Mouse (Mus musculus) midbrain, embryonic 11.5 days (tissue): ENCODE measurements around the gene Ldb3. TPM values are rescaled to one million over a fixed set of nuclear protein-coding genes. Genes with fewer than 3 reads are reported as not detected.

Source experiments
- ATAC-seq: fragments of 200-750 bp; cut with Nextera tagmentation; 2 replicates; pipeline ENCODE4 v1.8.0; 2017; ENCODE audit warnings: moderate TSS enrichment, moderate library complexity; ENCODE audit not compliant: low FRiP score
- DNase-seq: peaks from one replicate; pipeline ENCODE4 v3.0.0; 2015; ENCODE audit warnings: low spot score; ENCODE audit errors: missing footprints
- H3K27ac ChIP-seq: fragments of 300-500 bp; sonication (generic); 2 replicates; pipeline ENCODE4 v1.5.1; 2014; ENCODE audit warnings: low read depth, low read length
- H3K27me3 ChIP-seq: fragments of 300-500 bp; sonication (generic); 2 replicates; pipeline ENCODE4 v1.6.1; 2014; ENCODE audit warnings: mild to moderate bottlenecking, low read length, moderate library complexity, mixed read lengths; ENCODE audit not compliant: control insufficient read depth, insufficient read depth
- H3K36me3 ChIP-seq: fragments of 300-500 bp; sonication (generic); 2 replicates; pipeline ENCODE4 v1.6.1; 2014; ENCODE audit warnings: mild to moderate bottlenecking, low read length, moderate library complexity, mixed read lengths; ENCODE audit not compliant: control insufficient read depth, insufficient read depth
- H3K4me1 ChIP-seq: fragments of 300-500 bp; sonication (generic); 2 replicates; pipeline ENCODE4 v1.6.1; 2014; ENCODE audit warnings: low read length; ENCODE audit not compliant: control insufficient read depth, insufficient read depth
- H3K4me2 ChIP-seq: fragments of 300-500 bp; sonication (generic); 2 replicates; pipeline ENCODE4 v1.6.1; 2014; ENCODE audit warnings: mild to moderate bottlenecking, moderate library complexity
- H3K4me3 ChIP-seq: fragments of 300-500 bp; sonication (generic); 2 replicates; pipeline ENCODE4 v1.5.1; 2014; ENCODE audit warnings: low read depth, low read length
- H3K9ac ChIP-seq: fragments of 300-500 bp; sonication (generic); 2 replicates; pipeline ENCODE4 v1.6.1; 2014; ENCODE audit warnings: low read length
- H3K9me3 ChIP-seq: fragments of 300-500 bp; sonication (generic); 2 replicates; pipeline ENCODE4 v1.6.1; 2016; ENCODE audit warnings: low read length; ENCODE audit not compliant: control insufficient read depth
- WGBS: fragments of 180-500 bp; shearing (Covaris S2); extraction: QIAGEN DNeasy Blood & Tissue Kit; methylation state at CpG from one replicate; pipeline ENCODE4 v1.1.7; 2014; 5-methylcytosine and 5-hydroxymethylcytosine counted together
- polyA plus RNA-seq: library from polyadenylated mRNA; unstranded; fragments of >200 nt; fragmentation: Nextera tagmentation; extraction: Ambion mirVana; gene quantifications from 2 replicates; pipeline ENCODE4 v1.2.1, GENCODE M21; 2014

Gene Ldb3
- polyA plus RNA-seq, 1 experiment from 2014 or later = 0.07 TPM

DNA sequence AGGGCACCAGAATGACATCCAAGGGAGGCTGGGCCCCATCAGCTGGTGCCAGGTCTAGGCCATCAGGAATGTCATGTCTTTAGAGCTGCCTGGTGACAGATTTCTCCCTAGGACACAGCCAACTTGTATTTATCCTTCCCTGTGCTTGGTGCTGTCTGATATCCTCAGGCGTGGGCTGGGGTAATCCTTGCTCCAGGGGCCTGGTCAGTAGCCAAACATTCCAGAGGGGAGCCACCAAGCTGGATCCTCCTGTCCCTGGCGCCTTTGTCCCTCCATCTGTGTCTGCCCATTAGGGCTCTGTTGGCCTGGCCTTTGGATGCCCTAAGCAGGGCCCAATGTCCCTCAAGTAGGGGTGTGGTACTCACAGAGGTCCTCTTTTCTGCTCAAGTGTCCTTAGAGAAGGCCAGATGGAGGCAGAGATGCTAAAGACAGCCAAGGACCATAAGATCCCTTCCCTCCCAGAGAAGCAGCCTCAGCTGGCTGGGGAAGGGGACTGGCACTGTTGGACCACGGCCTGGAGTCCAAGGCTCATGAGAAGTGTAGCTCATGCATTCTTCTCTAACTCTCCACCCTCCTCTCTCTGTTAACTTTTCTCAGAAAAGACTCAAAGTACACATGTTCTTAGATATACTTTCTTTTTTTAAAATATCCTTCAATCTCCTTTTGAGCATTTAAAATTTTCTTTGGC, 5.6 kb downstream of the Ldb3 start:
- 85% methylated on average over 3 of the region's 3 CpGs for WGBS
- DNase-seq (no peak), ATAC-seq (no peak)
- Histone ChIP-seq H3K27ac (no peak overlapping the region), H3K4me3 (no peak overlapping the region), H3K36me3 (no peaks in the 10 kb centered on the region), H3K4me1 (no peaks in the 10 kb centered on the region), H3K9me3 (no peaks in the 10 kb centered on the region), H3K27me3 (no peaks in the 10 kb centered on the region), H3K9ac (no peak overlapping the region), H3K4me2 (no peak overlapping the region)

DNA sequence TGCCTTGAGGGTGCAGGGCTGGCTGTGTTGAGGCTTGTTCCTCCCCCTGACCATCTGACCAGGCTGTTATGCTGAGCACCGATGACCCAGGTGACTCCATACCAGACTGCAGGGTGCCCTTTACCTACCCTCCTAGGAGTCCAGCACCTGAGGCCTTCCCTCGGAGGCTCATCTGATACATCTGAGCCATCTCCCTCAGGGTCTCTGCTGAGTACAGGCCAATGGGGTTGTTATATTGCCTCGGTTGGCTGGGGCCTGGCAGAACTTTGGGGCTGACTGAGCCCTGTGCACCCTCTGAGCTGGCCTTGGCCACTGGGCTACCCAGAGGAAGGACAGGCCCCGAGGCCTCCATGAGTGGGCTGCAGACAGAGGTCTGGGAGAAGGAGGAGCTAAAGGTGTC, 11.6 kb downstream of the Ldb3 start:
- Histone ChIP-seq H3K4me2 (no peak overlapping the region), H3K36me3 (no peaks in the 10 kb centered on the region), H3K27ac (no peak overlapping the region), H3K4me3 (no peak overlapping the region), H3K4me1 (no peaks in the 10 kb centered on the region), H3K9me3 (no peaks in the 10 kb centered on the region), H3K9ac (no peak overlapping the region), H3K27me3 (no peaks in the 10 kb centered on the region)
- WGBS = 72% methylated on average over 4 of the region's 4 CpGs
- no peak for DNase-seq
- no peak for ATAC-seq

DNA sequence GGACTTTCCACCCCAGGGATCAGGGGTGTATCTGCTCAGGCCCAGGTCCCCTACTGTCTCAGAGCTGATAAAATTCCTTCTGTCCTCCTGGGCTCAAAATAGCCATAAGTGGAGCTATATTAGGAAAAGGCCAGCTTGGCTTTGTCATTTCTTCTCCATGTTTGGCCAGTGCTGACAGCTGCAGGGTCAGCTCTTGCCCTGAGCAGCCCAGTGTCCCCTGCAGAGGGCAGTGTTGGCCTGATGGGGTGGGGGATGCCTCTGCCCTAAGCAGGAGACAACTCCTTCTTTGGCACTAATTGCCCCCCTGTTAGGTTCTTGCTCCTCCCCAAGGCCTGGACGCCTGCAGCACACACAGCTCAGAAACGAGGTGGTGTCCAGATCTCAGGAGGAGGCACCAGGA, 14.4 kb downstream of the Ldb3 start:
- Histone ChIP-seq H3K4me3 (no peak overlapping the region), H3K4me1 (no peaks in the 10 kb centered on the region), H3K9me3 (no peaks in the 10 kb centered on the region), H3K27me3 (no peaks in the 10 kb centered on the region; the same call in 1 of the 2 replicates), H3K4me2 (no peak overlapping the region), H3K9ac (no peak overlapping the region), H3K36me3 (no peaks in the 10 kb centered on the region), H3K27ac (no peak overlapping the region)
- DNase-seq (no peak), ATAC-seq (no peak)
- 61% methylated on average over 2 of the region's 2 CpGs for WGBS

DNA sequence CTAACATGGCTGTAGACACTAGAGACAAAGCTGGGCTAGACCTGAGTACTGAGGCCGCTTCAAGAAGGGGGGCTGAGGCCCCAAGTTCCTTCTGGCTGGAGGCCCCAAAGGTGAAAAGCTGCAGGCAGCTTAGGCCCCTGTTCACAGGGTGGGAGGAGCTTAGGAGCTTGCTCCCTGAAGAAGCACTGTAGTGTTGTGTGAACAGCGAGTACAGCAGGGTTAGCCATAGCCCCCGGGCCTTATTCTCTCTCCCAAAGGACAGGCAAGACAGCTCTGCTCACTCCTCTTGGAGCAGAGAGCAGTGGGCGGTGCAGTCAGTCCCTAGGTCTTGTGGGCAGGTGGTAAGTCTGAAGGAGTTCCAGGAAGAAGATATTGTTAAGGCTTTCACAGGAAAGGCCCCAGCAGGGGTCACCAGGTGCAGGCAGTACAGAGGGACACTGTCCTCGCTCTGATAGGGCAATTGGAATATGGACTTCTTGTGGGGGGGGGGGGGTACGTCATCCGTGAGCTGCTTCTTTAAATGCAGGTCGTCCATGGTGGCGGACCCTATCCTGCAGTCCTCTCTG, 15.1 kb downstream of the Ldb3 start:
- 80% methylated on average over 9 of the region's 9 CpGs for WGBS
- Histone ChIP-seq H3K9ac (no peak overlapping the region), H3K4me3 (no peak overlapping the region), H3K9me3 (no peaks in the 10 kb centered on the region), H3K27me3 (no peaks in the 10 kb centered on the region; the same call in 1 of the 2 replicates), H3K4me1 (no peaks in the 10 kb centered on the region), H3K27ac (no peak overlapping the region), H3K36me3 (no peaks in the 10 kb centered on the region), H3K4me2 (no peak overlapping the region)
- DNase-seq = no peak
- ATAC-seq = peak; percentile 12; the same call in 1 of the 2 replicates

DNA sequence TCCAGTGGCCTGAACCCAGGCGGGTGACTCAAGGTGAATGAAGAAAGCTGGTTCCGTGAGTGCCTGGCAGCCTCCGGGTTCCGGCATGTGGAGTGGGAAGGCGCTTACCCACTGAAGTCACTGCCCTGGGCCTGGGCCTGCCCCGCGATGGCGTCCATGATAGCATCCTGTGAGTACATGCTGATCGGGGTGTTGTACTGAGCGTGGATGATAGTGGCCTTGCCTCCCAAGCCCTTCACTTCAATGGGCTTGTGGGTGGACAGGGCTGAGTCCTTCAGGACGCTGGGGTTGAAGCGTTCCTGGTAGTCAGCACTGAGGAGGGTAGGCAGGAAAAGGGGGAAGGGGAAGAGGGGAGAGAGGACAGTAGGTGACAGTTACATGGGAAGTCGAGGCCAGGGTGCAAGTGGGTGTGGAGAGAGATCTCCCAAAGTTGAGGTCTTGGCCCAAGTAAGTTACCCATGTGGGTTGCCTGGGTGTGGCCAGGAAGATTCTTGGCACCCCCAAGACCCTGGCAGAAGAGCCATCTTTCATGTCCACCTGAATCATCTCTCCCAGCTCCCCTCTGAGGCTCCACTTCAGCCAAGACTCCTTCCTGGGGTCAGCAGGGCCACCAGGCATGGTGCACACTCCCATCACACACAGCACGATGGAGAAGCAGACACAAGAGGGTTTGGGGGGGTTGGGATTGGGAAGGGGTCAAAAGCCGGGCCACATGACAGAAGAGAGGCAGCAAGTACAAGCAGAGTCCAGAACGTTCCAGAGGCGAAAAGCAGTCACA, 16.7 kb downstream of the Ldb3 start:
- no peak for ATAC-seq
- WGBS = 85% methylated on average over 17 of the region's 17 CpGs
- Histone ChIP-seq H3K9me3 (no peaks in the 10 kb centered on the region), H3K4me2 (no peak overlapping the region), H3K4me1 (no peaks in the 10 kb centered on the region), H3K36me3 (no peaks in the 10 kb centered on the region), H3K27ac (no peak overlapping the region), H3K9ac (no peak overlapping the region), H3K4me3 (no peak overlapping the region), H3K27me3 (no peaks in the 10 kb centered on the region; the same call in 1 of the 2 replicates)
- DNase-seq = no peak

DNA sequence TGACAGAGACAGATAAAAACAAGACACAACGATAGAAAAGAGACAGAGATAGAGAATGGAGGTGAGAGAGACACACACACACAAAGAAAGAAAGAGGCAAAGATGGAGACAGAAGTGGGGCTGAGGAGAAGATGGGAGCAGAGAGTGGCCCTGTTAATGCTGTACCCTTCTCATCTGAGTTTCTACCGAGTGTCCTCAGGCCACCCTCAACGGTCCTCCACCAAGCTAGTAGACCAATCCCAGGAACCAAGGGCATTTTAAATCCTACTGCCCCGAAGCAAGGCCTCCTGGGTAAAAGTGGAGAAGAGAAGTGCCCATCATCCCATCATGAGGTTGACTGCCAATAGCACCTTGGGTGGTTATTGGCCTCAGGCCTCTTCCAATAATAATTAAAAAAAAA, 17.6 kb downstream of the Ldb3 start:
- no peaks in the 10 kb centered on the region for H3K4me1 ChIP-seq
- no peaks in the 10 kb centered on the region; the same call in 1 of the 2 replicates for H3K27me3 ChIP-seq
- 82% methylated on average over 4 of the region's 4 CpGs for WGBS
- no peak overlapping the region for H3K4me3 ChIP-seq
- H3K27ac ChIP-seq = no peak overlapping the region
- H3K9me3 ChIP-seq = no peaks in the 10 kb centered on the region
- ATAC-seq (no peak), DNase-seq (no peak)
- H3K4me2 ChIP-seq = no peak overlapping the region
- H3K9ac ChIP-seq = no peak overlapping the region
- no peaks in the 10 kb centered on the region for H3K36me3 ChIP-seq

DNA sequence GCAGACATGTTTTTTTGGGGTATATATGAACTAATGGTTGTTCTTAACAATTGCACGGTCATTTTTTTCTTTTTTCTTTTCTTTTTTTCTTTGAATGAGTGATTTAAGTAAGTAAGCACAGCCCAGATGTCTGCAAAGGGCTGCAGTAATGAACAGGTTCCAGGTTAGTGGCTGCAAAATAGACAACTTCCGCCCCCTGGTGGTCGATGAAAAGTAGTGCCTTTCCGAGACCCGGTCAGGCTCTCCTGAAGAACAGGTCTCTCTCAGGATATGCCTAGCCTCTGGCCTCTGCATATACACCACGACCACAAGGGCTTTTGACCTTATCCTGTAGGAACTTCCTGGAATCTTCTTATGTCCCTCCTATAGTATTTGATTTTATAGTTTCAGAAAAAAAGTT, 18.2 kb downstream of the Ldb3 start:
- peak; percentile 93 for DNase-seq
- Histone ChIP-seq H3K4me2 (peak overlapping the region; percentile 40), H3K4me1 (no peaks in the 10 kb centered on the region), H3K27ac (no peak overlapping the region), H3K27me3 (no peaks in the 10 kb centered on the region; the same call in 1 of the 2 replicates), H3K4me3 (no peak overlapping the region), H3K36me3 (no peaks in the 10 kb centered on the region), H3K9ac (no peak overlapping the region), H3K9me3 (no peaks in the 10 kb centered on the region)
- ATAC-seq = peak; percentile 73; the same call in 1 of the 2 replicates
- 1% methylated on average over 6 of the region's 6 CpGs for WGBS

DNA sequence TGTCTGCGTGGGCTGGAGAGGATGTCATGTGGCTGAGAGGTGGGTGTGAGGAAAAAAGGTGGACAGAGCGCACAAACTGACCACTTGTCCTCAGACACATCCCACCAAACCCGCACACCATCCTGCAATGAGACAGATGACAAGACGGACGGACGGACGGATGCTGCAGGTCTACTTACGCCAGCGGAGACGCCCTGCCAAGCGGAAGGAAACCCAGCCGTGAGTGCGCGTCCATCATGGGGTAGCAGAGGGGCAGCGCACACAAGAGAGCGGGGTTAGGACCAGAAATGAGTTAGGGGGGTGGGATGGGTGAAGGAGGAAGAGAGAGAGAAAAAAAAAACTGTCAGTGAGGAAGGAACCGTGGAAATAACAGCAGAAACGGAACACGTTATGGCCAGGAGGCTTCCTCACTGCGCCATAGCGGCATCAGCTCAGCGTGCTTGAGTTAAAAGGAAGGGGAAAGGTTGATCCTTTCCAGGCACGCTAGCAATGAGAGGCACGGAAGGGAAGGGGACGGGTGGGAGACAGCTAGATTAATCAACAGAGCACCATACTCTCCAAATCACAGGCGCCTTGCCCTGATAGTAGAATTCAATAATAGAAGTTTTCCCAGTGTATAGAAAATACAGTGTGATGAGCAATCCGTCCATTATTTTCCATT, 18.8 kb downstream of the Ldb3 start:
- Histone ChIP-seq H3K36me3 (no peaks in the 10 kb centered on the region), H3K9ac (no peak overlapping the region), H3K27ac (no peak overlapping the region), H3K4me3 (peak overlapping the region; percentile 9; the same call in 1 of the 2 replicates), H3K4me1 (no peaks in the 10 kb centered on the region), H3K4me2 (peak overlapping the region; percentile 40), H3K27me3 (no peaks in the 10 kb centered on the region; the same call in 1 of the 2 replicates), H3K9me3 (no peaks in the 10 kb centered on the region)
- 42% methylated on average over 27 of the region's 27 CpGs for WGBS
- DNase-seq = peak; percentile 87
- ATAC-seq = 0 out of 2 replicates have a peak, but pooled peaks have one; percentile 6
